11 mouse cellular contexts compared by ENCODE assay signal in genomic region chr9:61396474-61396873, GRCm38 (mm10). TPM values are rescaled to one million over a fixed set of nuclear protein-coding genes. Genes with fewer than 3 reads are reported as not detected.
DNase-seq lines count a peak whose midpoint lies in the region; ATAC-seq and TF ChIP-seq lines count a peak whose summit lies in the region.
"Had no signal": no experiment of that assay in that cellular context is flagged by ENCODE, and none has a peak within 500 bp of the region (broad histone marks: within the 10 kb centered on the region; RNA-seq: fewer than 3 reads in every experiment).

No protein-coding gene starts in this region.

- peaks cover 20% of the 10 kb centered on the region for H3K4me1 ChIP-seq in kidney, postnatal 0 days (replicated peaks; ENCODE audit: insufficient read depth, low read length)
- peaks cover 11% of the 10 kb centered on the region for H3K4me1 ChIP-seq in kidney, adult 2 months (ENCODE audit: control insufficient read depth, insufficient read depth, low read length)
- peaks cover 24% of the 10 kb centered on the region for H3K4me1 ChIP-seq in limb, embryonic 14.5 days (ENCODE audit: control insufficient read depth, insufficient read depth, low read length)
- peaks cover 30% of the 10 kb centered on the region for H3K4me1 ChIP-seq in cerebellum, adult 2 months (ENCODE audit: control insufficient read depth, insufficient read depth, low read length)

- H3K4me2 ChIP-seq in kidney, postnatal 0 days (ENCODE audit: low read length): no peak overlapping the region
- H3K4me2 ChIP-seq in limb, embryonic 14.5 days (replicated peaks; ENCODE audit: low read depth, low read length, severe bottlenecking): no peak overlapping the region

- 38% methylated on average over 13 of the region's 13 CpGs for WGBS in kidney, postnatal 0 days
- WGBS in kidney, adult 2 months: 62% methylated on average over 13 of the region's 13 CpGs
- WGBS in limb, embryonic 14.5 days: 22% methylated on average over 13 of the region's 13 CpGs
- WGBS in cerebellum, adult 2 months: 74% methylated on average over 13 of the region's 13 CpGs

- no peak for ATAC-seq in kidney, postnatal 0 days (replicated peaks; ENCODE audit: low FRiP score, low read depth)
- ATAC-seq in limb, embryonic 14.5 days (ENCODE audit: low FRiP score, low read depth): no peak

- no peak overlapping the region for H3K27ac ChIP-seq in kidney, postnatal 0 days
- no peak overlapping the region for H3K27ac ChIP-seq in kidney, adult 2 months (ENCODE audit: insufficient read depth, low read depth, low read length)
- H3K27ac ChIP-seq in limb, embryonic 14.5 days (replicated peaks; ENCODE audit: low read depth, low read length): no peak overlapping the region
- H3K27ac ChIP-seq in cerebellum, adult 2 months (ENCODE audit: insufficient read depth, low read length): no peak overlapping the region
- H3K27ac ChIP-seq: gastrocnemius, adult 2 months had no signal

- no peaks in the 10 kb centered on the region for H3K27me3 ChIP-seq in kidney, postnatal 0 days (ENCODE audit: insufficient read depth, low read length)
- no peaks in the 10 kb centered on the region for H3K27me3 ChIP-seq in kidney, adult 2 months (replicated peaks; ENCODE audit: control insufficient read depth, insufficient read depth, low read length)
- no peaks in the 10 kb centered on the region for H3K27me3 ChIP-seq in limb, embryonic 14.5 days (ENCODE audit: control insufficient read depth, insufficient read depth, low read length)
- no peaks in the 10 kb centered on the region for H3K27me3 ChIP-seq in splenic B cell, adult 2 months (ENCODE audit: control insufficient read depth, insufficient read depth, low read length, poor library complexity, severe bottlenecking)
- no peaks in the 10 kb centered on the region for H3K27me3 ChIP-seq in cerebellum, adult 2 months (ENCODE audit: control insufficient read depth, insufficient read depth, low read length)

- DNase-seq in kidney, postnatal 0 days (ENCODE audit: low spot score): no peak
- no peak for DNase-seq in kidney, adult 2 months
- peak; percentile 38 to 46 for DNase-seq in spleen, adult 18-20 months
- DNase-seq in spleen, adult 12 weeks (ENCODE audit: low spot score): no peak
- DNase-seq in limb, embryonic 14.5 days (ENCODE audit: low spot score): no peak
- peak; percentile 56 for DNase-seq in splenic B cell, adult 2 months (ENCODE audit: low read depth, low spot score)
- no peak for DNase-seq in right cerebral cortex, adult 2 months (ENCODE audit: low spot score in 2 of 2)
- no peak for DNase-seq in cerebellum, adult 2 months
- DNase-seq: gastrocnemius, adult 2 months; heart, postnatal 4 days; right cerebral cortex, postnatal 4 days had no signal

- peak; percentile 45; the same call in 1 of the 2 replicates for TF ChIP-seq CTCF in kidney, postnatal 0 days (IDR thresholded peaks at IDR 0.05; ENCODE audit: low read depth)
- TF ChIP-seq CTCF in kidney, adult 2 months (conservative IDR thresholded peaks at IDR 0.05; ENCODE audit: insufficient read depth, insufficient read length, low read depth, low read length): no peak
- no peak for TF ChIP-seq CTCF in cerebellum, adult 2 months (IDR thresholded peaks at IDR 0.05; ENCODE audit: borderline replicate concordance, insufficient read depth, low read depth, low read length)

- H3K36me3 ChIP-seq in kidney, postnatal 0 days (ENCODE audit: insufficient read depth, low read length): peaks cover 63% of the 10 kb centered on the region
- peaks cover 5% of the 10 kb centered on the region; the same call in 1 of the 2 replicates for H3K36me3 ChIP-seq in kidney, adult 2 months (ENCODE audit: control insufficient read depth, insufficient read depth, low read length)
- H3K36me3 ChIP-seq in limb, embryonic 14.5 days (ENCODE audit: control insufficient read depth, insufficient read depth, low read length): peaks cover 99% of the 10 kb centered on the region
- peaks cover 14% of the 10 kb centered on the region for H3K36me3 ChIP-seq in splenic B cell, adult 2 months (ENCODE audit: control insufficient read depth, insufficient read depth, low read length, poor library complexity, severe bottlenecking)

- TF ChIP-seq POLR2A in kidney, adult 2 months (IDR thresholded peaks at IDR 0.05; ENCODE audit: low read depth, low read length): no peak
- TF ChIP-seq POLR2A in limb, embryonic 14.5 days (IDR thresholded peaks at IDR 0.05; ENCODE audit: borderline replicate concordance, extremely low read depth, insufficient read depth, insufficient read length): no peak
- TF ChIP-seq POLR2A in cerebellum, adult 2 months (IDR thresholded peaks at IDR 0.05; ENCODE audit: borderline replicate concordance, insufficient read depth, low read length): no peak

- H3K4me3 ChIP-seq in kidney, postnatal 0 days (replicated peaks; ENCODE audit: low read depth, low read length): no peak overlapping the region
- H3K4me3 ChIP-seq in kidney, adult 2 months (ENCODE audit: insufficient read depth, low read depth, low read length): no peak overlapping the region
- no peak overlapping the region for H3K4me3 ChIP-seq in limb, embryonic 14.5 days (replicated peaks; ENCODE audit: low read length)
- H3K4me3 ChIP-seq in cerebellum, adult 2 months (replicated peaks; ENCODE audit: insufficient read depth, low read depth, low read length): no peak overlapping the region
- H3K4me3 ChIP-seq: gastrocnemius, adult 2 months had no signal

- H3K9me3 ChIP-seq in kidney, postnatal 0 days (replicated peaks; ENCODE audit: low read length): no peaks in the 10 kb centered on the region
- no peaks in the 10 kb centered on the region for H3K9me3 ChIP-seq in limb, embryonic 14.5 days (ENCODE audit: control insufficient read depth, low read length)

- no peak overlapping the region for H3K9ac ChIP-seq in kidney, postnatal 0 days (ENCODE audit: low read depth, low read length)
- peak overlapping the region; percentile 7; the same call in 1 of the 2 replicates for H3K9ac ChIP-seq in limb, embryonic 14.5 days (ENCODE audit: low read depth, low read length, severe bottlenecking)

RNA-seq across cellular contexts. Expression of gene Tle3, which starts 24.3 kb away (rescaled TPM):
- 22.0 and 22.9 TPM in 2 replicates for polyA plus RNA-seq in kidney, postnatal 0 days (2015; fragmentation: Nextera tagmentation; extraction: Ambion mirVana)
- 47.2 and 50.9 TPM in 2 replicates for polyA plus RNA-seq in kidney, adult 2 months (2012; rRNA removed)
- polyA plus RNA-seq in limb, embryonic 14.5 days (2012; rRNA removed): 113 and 156 TPM in 2 replicates
- polyA plus RNA-seq in limb, embryonic 14.5 days (2014; fragmentation: Nextera tagmentation; extraction: Ambion mirVana): 45.1 and 47.3 TPM in 2 replicates
- polyA plus RNA-seq in cerebellum, adult 2 months (2012; rRNA removed): 50.6 and 62.0 TPM in 2 replicates

Comparison
In these comparisons a context has a peak if more than half of its experiments do, and no peak if none do; other contexts are left out.
1. DNase-seq: peak in spleen, adult 18-20 months (2 of 2) and splenic B cell, adult 2 months (single experiment); none in kidney, postnatal 0 days (single experiment), kidney, adult 2 months (single experiment), spleen, adult 12 weeks (single experiment), limb, embryonic 14.5 days (single experiment), right cerebral cortex, adult 2 months (0 of 2) and cerebellum, adult 2 months (0 of 2).